Mouse (Mus musculus) kidney, adult 9 months (tissue): ENCODE results near the gene Plppr5.

Experiments
- DNase-seq: peaks from one replicate; pipeline ENCODE4 v3.0.0; 2022

Plppr5 gene

GRCm38 (mm10) chr3:117574529-117575252, at the start of gene Plppr5:
Plppr5 (plus strand) TSS chr3:117574836.
- no peak for DNase-seq

GRCm38 (mm10) chr3:117549899-117550298, 24.7 kb upstream of the Plppr5 start:
- DNase-seq, result no peak

- DNase-seq, result no peak
Observed at GRCm38 (mm10) chr3:117550526-117550925, 24.1 kb upstream of the Plppr5 start.

- no peak for DNase-seq
Observed at GRCm38 (mm10) chr3:117556972-117557371, 17.7 kb upstream of the Plppr5 start.

GRCm38 (mm10) chr3:117575253-117575927, 754 bp downstream of the Plppr5 start:
- DNase-seq, result no peak

GRCm38 (mm10) chr3:117575928-117576254, 1.3 kb downstream of the Plppr5 start:
- DNase-seq, result no peak

GRCm38 (mm10) chr3:117577349-117577748, 2.7 kb downstream of the Plppr5 start:
- no peak for DNase-seq

GRCm38 (mm10) chr3:117582628-117583027, 8.0 kb downstream of the Plppr5 start:
- DNase-seq, result no peak

GRCm38 (mm10) chr3:117602404-117602803, 27.8 kb downstream of the Plppr5 start:
- DNase-seq, result no peak

- DNase-seq, result no peak
Observed at GRCm38 (mm10) chr3:117603458-117603857, 28.8 kb downstream of the Plppr5 start.

GRCm38 (mm10) chr3:117606383-117606782, 31.7 kb downstream of the Plppr5 start:
- no peak for DNase-seq

- no peak for DNase-seq
Observed at GRCm38 (mm10) chr3:117611453-117611852, 36.8 kb downstream of the Plppr5 start.

GRCm38 (mm10) chr3:117614856-117615255, 40.2 kb downstream of the Plppr5 start:
- DNase-seq, result no peak

- DNase-seq, result no peak
Observed at GRCm38 (mm10) chr3:117625257-117626001, 50.8 kb downstream of the Plppr5 start.

GRCm38 (mm10) chr3:117628799-117629198, 54.2 kb downstream of the Plppr5 start:
- DNase-seq, result no peak

GRCm38 (mm10) chr3:117630332-117630731, 55.7 kb downstream of the Plppr5 start:
- DNase-seq, result no peak

GRCm38 (mm10) chr3:117648612-117649011, 74.0 kb downstream of the Plppr5 start:
- DNase-seq, result no peak

- no peak for DNase-seq
Observed at GRCm38 (mm10) chr3:117664316-117664715, 89.7 kb downstream of the Plppr5 start.

GRCm38 (mm10) chr3:117679189-117679588, 104.6 kb downstream of the Plppr5 start:
- DNase-seq, result no peak

- no peak for DNase-seq
Observed at GRCm38 (mm10) chr3:117684640-117685039, 110.0 kb downstream of the Plppr5 start.

GRCm38 (mm10) chr3:117686036-117686435, 111.4 kb downstream of the Plppr5 start:
- DNase-seq, result no peak

- DNase-seq, result no peak
Observed at GRCm38 (mm10) chr3:117686648-117687047, 112.0 kb downstream of the Plppr5 start.

GRCm38 (mm10) chr3:117694736-117695135, 120.1 kb downstream of the Plppr5 start:
- no peak for DNase-seq

GRCm38 (mm10) chr3:117696350-117696749, 121.7 kb downstream of the Plppr5 start:
- DNase-seq, result no peak
